Mouse (Mus musculus) fat pad, adult 2 months (tissue): Measurements from ENCODE around the gene Lrit2.
A peak's percentile ranks its signal among the peaks of the same experiment; 100 is the strongest.

Source experiments
- DNase-seq: peaks from one replicate; pipeline ENCODE4 v3.0.0-alpha.2; 2011; ENCODE audit warnings: low read depth, low spot score; ENCODE audit errors: extremely low read depth

The Lrit2 gene

DNA sequence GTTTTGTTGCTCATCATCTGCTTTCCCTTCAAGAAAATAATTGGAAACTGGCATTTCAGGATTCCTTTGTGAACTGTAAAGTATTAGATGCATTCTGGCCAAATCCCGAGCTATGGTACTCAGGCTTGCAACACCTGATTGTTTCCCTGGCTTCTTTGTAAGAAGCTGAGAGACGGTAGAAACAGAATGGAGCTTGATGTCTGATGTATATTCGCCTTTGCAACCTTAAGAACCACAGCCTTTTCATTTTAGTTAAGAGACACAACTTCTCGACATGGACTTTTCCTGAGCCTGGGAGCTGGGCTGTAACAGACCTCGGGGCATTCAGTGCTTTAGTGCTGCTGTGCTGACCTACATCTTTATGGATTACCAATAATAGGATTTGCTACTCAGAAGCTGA lies at the start of gene Lrit2:
Gene Lrit2 (plus strand): TSS at position 301 of the 400 bp plus-strand sequence.
- no peak for DNase-seq

DNA sequence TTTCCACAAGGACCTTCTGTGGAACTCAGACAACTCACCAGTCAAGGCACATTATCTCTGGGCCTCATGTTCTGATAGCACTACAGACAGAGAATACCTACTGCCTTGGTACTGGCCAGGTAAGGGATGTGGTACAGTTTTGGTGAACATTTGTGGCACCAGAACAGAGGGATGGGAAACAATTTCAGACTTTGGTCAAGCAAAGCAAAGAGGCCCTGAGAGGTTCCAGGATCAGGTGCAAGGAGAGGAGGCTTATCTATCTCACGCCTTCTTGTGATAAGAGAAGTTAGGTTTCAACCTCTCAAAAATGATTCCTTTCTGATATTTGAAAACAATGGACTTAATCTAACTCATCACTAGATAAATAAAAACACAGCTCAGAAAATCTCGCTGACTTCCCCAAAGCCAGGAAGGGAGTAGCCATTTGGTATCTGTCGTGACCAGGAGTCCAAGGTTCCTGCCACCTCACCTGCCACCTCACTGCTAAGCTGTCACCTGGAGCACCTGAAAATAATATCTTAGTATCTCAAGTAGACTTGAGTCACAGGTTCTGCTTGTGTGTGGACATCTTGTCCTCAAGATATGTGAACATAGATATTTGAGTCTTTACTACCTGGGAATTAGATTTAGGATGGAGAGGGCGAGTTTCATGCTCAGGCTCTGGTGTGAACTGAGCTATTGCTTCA lies 40.3 kb upstream of the Lrit2 start:
- no peak for DNase-seq

DNA sequence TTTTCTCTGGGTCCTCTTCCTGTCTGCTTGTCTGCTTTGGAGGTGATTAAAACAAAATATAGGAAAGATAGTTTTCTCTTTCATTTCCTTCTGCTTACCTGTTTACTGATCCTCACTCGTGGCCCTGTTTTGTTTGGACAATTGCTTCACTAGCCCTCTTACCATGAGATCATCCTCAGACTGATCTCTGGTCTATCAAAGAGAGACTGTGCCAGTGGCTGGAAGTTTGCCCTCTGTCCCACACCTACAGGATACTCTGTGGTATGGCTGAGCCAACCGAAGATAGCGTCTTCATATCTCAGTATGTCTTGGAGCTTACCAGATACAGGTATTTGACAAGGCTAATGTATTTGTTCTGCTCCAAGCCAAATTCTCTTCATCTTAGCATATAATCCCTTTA lies 39.8 kb upstream of the Lrit2 start:
- DNase-seq = no peak

DNA sequence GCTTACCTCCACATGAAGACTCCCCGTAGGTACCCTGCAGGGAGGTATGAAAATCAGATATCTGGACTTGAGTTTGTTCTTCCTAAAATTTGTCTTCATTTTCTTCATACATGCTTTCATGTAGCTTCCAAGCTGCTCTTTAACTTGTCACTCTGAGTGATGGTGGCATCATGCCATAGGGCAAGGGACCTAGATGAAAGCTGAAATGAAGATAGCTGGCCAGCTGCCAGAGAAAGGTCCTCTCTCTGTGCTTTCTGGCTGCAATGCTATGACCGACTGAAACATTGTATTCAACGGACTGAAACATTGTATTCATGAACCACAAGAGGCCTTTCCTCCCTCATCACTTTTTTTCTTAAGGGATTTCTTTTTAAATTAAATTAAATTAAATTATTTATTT lies 39.2 kb upstream of the Lrit2 start:
- DNase-seq = no peak

DNA sequence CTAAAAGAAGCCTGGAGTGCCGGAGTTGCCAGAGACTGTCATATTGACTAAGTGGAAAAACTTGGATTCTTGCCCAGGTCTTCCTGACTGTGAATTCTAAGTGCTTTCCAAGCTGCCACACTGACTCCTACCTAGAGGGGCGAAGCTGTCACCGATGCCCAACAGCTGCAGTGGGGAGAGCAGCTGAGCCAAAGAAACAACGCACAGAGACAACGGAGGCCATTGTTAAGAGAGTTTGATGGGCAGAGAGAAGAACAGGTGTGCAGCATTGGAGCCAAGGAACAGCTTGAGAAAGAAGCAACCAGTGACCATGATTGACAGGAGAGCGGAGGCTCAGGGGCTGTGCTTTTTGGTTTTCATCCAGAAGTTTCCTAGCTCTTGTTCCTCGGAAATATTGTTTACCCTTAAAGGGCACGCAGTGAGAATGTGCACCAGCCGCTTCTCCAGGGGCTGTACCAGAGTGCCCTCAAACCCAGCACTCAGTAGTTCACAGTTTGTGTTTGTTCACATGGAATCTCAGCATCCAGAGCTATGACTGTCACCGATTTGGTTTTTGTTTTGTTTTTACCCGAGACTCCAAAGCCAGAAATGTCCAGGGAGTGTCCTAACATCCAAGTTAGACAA lies 35.1 kb upstream of the Lrit2 start:
- DNase-seq = peak; percentile 37

DNA sequence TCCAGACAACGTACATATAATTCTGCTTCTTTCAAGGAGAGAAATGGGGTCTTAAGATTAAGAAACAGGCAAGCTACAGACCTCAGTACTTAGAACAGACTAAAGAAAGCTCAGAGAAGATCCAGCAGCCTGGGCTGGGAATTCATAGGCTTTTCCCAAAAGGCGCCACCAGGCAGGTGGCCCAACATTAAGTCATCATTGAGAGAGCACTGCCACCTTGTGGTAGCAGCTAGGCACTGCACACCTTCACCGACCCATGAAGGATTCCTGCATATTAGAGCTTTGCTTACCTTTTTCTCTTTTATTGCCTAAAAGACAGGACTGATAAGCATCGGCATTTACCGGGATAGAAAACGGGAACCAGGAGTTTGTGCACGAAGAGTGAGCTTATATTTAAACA lies 34.5 kb upstream of the Lrit2 start:
- DNase-seq = no peak

DNA sequence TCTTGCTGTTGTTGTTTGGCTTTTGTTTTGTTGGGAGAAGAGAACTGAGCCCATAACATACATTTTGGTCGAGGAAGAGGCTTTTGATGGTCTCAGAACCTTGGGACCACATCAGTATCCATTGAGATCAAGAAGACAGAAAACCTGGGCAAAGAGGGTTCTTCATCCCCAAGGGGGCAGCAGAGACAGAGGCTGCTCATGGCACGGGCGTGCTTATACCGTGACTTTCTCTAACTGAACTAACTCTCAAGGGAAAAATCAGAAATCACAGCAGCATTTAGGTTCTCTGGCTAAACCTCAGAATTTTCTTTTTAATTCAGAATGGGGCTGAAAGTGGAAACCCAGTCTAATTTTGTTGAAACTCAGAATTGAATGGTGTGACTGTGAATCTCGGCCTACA lies 33.3 kb upstream of the Lrit2 start:
- DNase-seq = no peak

DNA sequence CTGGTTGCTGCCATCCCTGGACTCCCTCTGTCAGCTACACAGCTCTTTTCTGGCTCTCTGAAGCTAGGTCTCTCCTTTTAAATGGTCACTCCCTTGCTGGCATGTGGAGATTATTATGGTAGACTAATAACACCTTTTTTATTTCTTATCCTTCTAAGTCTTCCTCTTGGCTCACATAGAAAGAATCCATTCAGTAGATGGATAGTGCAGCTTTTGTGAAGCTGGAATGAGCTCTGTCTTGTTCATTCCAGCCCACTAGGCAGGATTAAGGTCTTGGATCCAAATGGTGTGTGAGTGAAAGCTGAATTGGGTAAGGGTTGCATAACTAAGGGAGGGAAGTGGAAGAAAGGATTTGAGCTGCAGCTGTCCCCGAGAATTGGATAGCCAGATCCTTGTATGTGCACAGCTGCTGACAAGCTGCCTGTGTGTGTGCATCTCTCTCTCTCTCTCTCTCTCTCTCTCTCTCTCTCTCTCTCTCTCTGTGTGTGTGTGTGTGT lies 18.8 kb upstream of the Lrit2 start, which contains the start of gene Rgr:
Gene Rgr (minus strand): TSS at position 51 of the 497 bp plus-strand sequence.
- DNase-seq = peak; percentile 89

DNA sequence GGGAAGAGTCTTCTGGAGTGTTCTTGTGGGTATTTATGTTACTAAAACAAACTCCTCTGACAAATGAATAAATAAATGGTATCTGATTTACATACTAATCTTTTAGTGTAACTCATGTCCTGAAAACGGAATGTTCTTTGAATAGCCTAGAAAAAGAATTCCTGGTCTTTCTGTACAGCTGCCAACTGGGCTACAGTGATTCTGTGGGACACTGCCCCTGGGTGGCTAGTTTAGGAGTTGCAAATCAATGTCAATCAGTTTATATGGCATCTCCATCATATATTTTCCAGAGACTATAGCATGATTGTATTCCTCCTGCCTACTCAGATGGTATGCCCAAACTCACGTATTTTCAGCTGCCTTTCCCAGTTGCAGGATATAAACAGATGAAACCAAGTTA lies 2.9 kb upstream of the Lrit2 start:
- DNase-seq = no peak

DNA sequence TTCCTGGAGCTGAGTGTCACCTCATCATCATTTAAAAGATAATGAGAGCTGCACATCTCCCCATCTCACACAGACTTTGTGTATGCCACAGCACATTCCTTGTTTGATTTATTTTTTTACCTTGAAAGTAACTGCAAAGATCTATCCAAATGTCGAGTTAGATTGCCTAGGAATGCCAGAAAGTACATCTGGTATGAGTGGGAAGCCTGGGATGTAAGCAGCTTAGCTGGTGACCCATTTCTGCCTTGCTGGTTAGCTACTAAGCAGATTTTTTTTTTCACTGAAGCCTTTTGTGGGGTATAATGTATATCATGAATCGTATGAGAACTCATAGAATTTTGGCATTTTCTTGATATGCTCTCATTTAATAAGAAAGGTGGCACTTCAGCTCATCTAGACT lies 1.1 kb upstream of the Lrit2 start:
- no peak for DNase-seq

DNA sequence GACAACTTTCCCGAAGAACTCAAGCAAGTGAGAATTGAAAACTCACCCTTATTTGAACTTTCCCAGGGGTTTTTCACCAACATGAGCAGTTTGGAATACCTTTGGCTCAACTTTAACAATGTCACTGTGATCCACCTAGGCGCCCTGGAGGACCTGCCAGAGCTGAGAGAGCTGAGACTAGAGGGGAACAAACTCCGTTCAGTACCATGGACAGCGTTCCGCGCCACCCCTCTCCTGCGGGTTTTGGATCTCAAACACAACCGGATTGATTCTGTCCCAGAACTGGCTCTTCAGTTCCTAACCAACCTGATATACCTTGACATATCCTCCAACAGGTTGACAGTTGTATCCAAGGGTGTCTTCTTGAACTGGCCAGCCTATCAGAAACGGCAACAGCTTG lies 787 bp downstream of the Lrit2 start:
- no peak for DNase-seq

DNA sequence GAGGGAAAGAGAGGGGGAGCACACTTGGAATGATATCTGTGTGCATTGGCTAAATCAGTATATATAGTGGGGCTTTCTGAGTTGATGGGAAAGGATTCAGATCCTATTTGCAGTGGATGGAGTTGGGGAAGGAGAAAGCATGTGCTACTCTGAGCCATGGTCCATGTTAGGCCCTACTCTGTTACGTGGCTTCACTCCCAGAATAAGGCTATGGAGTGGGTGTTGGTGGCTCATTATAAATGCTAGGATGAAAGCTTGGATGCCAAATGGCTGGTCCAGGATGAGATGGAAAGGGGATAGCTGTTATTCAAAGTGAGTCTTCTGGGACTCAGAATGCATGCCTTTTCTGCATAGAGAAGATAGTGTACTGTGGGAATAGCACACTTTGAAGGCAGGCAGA lies 13.0 kb downstream of the Lrit2 start:
- DNase-seq = no peak

DNA sequence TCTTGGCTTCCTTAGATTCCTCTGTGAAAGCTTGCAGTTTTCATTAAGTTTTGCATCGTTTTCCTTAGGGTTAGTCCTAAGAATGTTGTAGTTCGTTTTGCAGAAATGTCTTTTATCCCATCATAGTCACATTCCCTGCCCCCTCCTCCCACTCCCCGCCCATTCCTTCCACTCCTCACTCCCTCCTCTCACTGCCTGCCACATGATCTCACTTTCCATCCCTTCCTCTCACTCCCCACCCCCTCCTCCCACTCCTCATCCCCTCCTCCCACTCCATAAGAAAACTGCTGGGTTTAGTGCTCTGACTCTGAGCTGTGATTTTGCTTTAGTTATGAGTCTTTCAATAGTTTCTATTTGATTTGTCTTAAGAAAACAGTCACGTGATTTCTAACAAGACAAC lies 16.0 kb downstream of the Lrit2 start:
- no peak for DNase-seq

DNA sequence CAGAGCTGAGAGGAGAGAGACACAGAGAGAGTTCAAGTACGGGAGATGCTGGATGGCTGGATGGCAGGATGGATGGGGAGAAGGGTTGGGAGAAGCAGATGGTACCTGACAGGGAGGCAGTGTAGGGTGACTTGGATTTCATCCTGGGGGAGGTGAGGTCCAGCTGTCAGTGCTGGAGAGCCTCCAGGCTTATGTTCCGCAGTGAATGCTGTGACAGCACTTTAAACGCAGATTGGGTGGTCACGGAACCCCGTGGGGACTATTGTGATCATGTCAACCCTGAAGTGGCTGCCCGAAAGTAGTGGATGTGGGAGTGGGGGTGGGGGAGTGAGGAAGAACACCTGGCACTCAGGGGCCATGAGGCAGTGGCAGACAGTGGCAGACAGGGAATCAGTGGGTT lies 26.7 kb downstream of the Lrit2 start:
- no peak for DNase-seq

DNA sequence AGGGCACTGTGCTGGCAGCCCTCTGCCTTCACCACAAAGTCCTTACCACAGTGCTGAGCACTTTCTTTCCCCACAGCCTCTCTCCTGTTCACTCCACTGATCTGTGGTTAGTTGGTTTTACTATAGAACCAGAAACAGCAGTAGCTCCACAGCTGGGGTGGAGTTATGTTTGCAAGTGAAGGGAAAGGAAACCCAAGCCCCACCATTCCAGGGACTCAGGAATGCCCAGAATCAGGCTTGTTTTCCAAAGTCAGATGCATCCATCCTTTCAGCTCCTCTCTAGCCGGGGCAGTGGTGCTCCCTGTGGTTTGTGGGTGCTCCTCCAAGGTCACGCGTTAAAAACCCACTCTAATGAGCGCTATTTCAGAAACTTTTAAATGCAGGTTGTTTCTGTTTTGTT lies 27.8 kb downstream of the Lrit2 start:
- no peak for DNase-seq

DNA sequence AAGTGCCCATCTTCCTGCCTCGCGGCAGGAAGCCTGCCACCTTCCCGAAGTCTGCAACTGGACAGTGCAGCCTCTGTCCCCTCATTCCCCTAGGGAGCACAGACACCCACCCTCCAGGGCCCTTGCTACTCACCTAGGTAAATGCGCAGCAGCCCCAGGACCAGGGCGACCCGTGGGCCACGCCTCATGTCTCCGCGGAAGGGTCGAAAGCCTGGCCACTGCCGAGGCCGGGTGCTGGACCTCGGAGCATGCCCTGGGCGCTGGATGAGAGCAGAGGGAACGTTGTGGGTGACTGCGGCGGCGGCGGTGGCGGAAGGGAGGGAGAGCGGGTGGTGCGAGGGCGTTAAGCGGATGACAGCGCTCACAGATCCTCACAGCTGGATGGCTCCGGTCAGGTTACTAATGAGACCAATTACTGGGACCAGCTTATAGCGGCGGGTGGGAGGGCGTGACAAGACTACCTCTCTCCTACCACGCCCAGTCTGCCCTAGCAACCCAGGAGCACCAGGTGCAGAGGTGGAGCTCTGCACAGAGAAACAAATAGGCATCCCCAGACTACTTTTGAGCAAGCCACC lies 30.3 kb downstream of the Lrit2 start, which contains the start of gene Cdhr1:
Gene Cdhr1 (minus strand): TSS at position 392 of the 575 bp plus-strand sequence.
- DNase-seq = no peak

DNA sequence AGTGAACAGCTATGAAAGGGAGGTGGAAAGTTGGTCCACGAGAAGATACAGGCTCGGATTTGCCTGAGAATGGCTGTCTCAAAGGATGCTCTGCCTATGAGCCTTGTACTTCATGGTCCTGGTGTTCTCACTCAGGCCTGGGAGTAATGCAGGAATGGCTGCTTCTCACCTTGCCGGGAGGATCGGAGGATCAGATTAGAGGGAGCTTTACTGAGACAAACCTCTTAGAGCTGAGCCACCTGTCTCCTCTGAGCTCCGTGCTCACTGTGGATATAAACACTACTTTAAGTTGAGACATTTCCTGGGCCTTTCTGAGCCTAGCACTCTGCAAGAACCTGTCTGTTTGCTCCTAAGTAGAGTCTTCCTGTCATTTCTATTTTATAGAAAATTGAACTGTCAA lies 33.8 kb downstream of the Lrit2 start:
- DNase-seq = no peak

DNA sequence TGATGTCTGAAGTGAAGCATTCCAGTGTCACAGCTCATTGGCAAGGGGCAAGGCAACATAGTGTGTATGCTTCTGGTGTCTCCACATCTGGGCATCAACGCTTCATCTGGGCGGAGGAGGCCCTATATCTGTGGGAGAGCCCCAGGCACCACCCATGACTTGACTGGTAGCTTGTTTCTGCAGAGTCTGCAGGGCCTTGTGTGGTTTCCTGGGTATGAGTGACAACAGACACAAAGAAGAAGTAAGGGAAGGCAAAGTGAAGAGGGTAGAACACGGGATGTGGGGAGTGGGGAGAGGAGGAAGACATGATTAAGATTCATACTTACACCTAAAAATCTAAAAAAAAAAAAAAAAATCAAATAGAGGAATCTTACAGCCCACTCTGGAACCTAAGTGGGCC lies 34.8 kb downstream of the Lrit2 start:
- no peak for DNase-seq

DNA sequence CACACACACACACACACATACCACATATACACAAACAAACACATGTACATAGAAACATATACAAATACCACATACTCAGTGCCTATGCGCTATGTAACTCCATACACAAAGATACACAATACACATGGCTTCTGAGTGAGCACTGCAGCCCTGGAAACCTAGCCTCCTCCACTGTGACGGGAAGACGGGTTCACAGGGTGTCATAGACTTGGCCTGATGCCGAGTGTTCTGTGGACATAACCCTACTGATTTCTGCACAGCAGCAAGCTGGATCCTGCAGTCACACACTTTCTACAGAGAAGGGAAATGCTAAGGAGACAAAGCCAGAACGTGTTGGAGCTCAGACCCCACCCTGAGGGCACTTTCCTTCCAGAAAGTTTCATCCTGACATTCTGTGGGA lies 37.0 kb downstream of the Lrit2 start:
- DNase-seq = peak; percentile 31

DNA sequence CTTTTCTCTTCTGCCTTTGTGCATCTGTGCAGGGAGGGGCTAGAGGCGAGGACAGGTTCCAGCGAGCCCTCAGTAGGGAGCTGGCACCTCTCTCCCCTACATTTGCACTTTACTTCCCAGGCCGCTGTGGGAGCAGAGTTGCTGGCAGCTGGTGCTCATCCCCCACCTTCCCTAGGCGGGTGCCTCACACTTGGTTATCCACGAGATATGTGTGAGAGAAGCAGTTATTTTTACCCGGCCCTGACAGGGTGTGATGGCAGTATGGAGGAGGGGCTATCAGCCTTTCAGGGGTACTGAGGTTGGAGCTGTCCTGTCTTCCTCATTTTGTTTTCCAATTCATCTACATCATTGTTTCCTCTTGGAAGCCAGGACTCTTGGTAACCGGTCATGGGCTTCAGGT lies 38.1 kb downstream of the Lrit2 start:
- DNase-seq = no peak

DNA sequence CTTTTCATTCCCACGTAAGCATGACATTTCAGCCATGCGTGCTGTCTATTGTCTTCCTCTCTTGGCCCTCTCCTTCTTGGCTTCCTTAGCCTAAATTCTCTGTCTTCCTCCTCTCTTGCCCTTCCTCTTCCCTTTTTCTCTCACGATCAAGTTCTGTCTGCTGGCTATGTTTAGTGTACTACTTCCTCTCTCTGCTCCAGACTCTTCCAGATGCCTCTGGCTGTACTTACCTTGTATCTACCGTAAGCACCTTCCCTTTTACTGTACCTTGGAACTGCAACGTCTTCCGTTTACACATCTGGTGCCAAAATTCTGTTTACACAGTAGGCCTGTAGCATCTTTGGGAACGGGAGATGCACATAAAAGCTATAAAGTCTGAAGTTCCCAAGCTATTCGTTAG lies 41.7 kb downstream of the Lrit2 start:
- no peak for DNase-seq

DNA sequence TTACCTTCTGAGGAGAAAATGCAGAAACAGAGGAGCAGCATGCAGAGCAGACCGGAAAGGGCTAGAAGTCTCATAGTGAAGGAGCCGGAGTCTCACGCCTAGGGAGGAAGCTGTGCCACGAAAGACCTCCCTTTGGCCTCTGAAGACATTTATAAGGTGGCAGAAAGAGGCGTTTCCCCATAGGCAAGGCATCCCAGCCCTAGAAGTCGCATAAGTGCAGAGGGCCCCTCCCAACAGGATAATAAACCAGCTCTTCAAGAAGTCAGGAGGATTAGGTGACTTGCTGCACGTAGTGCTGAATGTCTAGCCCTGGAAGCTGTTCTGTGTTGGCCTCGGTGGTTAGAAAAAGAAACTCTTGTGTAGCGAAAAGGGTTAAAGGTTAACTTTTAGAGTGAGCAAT lies 42.2 kb downstream of the Lrit2 start:
- no peak for DNase-seq
